Mouse (Mus musculus): Measurements from ENCODE around the gene Rnps1.

DNA sequence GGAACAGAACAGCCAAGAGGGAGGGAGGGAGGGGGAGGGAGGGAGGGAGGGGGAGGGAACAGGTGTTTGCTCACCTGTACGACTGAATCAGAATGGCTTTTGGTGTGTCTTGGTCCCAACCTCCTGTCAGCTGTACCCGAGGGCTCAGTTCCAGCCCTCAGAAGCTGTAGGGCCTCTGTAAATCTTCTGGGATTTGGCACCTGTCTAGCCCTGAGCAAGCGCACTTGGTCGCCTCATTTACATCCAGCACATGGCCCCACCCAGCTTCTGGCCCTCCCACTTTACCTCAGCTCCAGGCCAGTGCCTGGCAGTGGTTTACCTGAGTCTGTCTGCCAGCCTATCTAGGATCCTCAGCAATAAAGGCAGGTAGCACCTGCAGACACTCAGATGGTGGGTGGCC, 20.8 kb upstream of the Rnps1 start:
- TF ChIP-seq POLR2A (IDR thresholded peaks at IDR 0.05; ENCODE audit: borderline replicate concordance, extremely low read depth, insufficient read depth, insufficient read length, poor library complexity, severe bottlenecking) (no peak), CTCF (IDR thresholded peaks at IDR 0.05; ENCODE audit: borderline replicate concordance, extremely low read depth, insufficient read depth, insufficient read length) (no peak)

Measured in brain, embryonic 14.5 days (tissue).